Mouse (Mus musculus): Measurements from ENCODE around the gene Spata31d1a. TPM values are rescaled to one million over a fixed set of nuclear protein-coding genes. Genes with fewer than 3 reads are reported as not detected.

The Spata31d1a gene
- polyA plus RNA-seq, 1 experiment from 2014 or later: 0.30 TPM

DNA sequence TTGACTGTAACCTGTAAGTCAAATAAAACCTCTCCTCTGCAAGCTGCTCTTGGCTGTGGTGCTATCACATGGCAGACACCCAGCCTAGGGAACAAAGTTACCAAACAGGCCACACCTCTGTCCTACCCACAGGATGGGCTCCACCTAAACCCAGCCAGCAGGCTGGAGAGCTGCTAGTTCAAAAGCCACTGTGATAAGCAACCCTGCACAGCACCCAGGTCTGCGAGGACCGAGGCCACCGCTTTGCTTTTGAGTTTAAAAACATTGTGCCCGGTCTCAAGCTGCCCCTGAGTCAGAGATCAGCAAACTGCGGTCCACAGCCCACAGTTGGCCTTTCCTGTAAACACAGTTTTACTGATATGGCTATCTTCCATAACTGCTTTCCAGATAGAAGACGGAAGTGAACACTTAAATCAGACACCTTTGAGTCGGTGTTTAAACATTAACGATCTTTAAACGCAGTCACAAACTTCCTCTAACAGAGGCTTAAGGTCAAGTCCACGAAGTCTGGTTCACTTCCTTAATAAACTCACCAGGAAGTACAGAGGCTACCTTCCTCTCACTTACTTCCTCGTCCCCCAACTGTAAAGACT, 41.5 kb downstream of the Spata31d1a start:
- no peaks in the 10 kb centered on the region for H3K27me3 ChIP-seq (ENCODE audit: control insufficient read depth, insufficient read depth, low read depth, low read length)
- H3K36me3 ChIP-seq (ENCODE audit: control insufficient read depth, insufficient read depth, low read length): peaks cover 5% of the 10 kb centered on the region
- no peak for ATAC-seq
- no peaks in the 10 kb centered on the region for H3K9me3 ChIP-seq (replicated peaks; ENCODE audit: control insufficient read depth, low read length, poor library complexity, severe bottlenecking)
- H3K4me1 ChIP-seq (ENCODE audit: control insufficient read depth, insufficient read depth, low read length): peaks cover 9% of the 10 kb centered on the region
- no peak overlapping the region for H3K9ac ChIP-seq (ENCODE audit: low read depth, low read length)
- H3K4me2 ChIP-seq (ENCODE audit: low read length): no peak overlapping the region
- no peak overlapping the region for H3K27ac ChIP-seq (ENCODE audit: low read length)
- H3K4me3 ChIP-seq (ENCODE audit: low read depth, low read length): no peak overlapping the region
- WGBS: 85% methylated on average over 11 of the region's 11 CpGs

DNA sequence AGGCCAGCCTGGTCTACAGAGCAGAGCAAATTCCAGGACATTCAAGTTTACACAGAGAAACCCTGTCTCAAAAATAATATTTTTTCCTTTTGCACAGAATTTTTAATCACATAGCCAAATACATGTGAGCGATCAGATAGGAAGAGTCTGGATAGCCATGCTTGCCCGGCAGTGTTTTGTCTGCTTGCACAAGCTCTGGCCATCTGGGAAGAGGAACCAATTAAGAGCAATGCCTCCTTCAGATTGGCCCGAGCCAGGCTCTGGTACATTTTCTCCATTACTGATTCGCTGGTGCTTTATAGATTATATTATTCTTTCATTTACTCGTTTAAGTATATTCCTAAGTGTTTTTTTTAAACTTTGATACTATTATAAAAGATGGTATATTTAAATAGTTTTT, 42.4 kb downstream of the Spata31d1a start:
- H3K36me3 ChIP-seq (ENCODE audit: control insufficient read depth, insufficient read depth, low read length): peaks cover 8% of the 10 kb centered on the region
- no peak overlapping the region for H3K4me3 ChIP-seq (ENCODE audit: low read depth, low read length)
- no peak overlapping the region for H3K27ac ChIP-seq (ENCODE audit: low read length)
- 88% methylated on average over 5 of the region's 5 CpGs for WGBS
- H3K4me1 ChIP-seq (ENCODE audit: control insufficient read depth, insufficient read depth, low read length): peaks cover 4% of the 10 kb centered on the region; the same call in 1 of the 2 replicates
- no peak overlapping the region for H3K9ac ChIP-seq (ENCODE audit: low read depth, low read length)
- H3K27me3 ChIP-seq (ENCODE audit: control insufficient read depth, insufficient read depth, low read depth, low read length): no peaks in the 10 kb centered on the region
- H3K4me2 ChIP-seq (ENCODE audit: low read length): no peak overlapping the region
- H3K9me3 ChIP-seq (replicated peaks; ENCODE audit: control insufficient read depth, low read length, poor library complexity, severe bottlenecking): no peaks in the 10 kb centered on the region
- no peak for ATAC-seq

DNA sequence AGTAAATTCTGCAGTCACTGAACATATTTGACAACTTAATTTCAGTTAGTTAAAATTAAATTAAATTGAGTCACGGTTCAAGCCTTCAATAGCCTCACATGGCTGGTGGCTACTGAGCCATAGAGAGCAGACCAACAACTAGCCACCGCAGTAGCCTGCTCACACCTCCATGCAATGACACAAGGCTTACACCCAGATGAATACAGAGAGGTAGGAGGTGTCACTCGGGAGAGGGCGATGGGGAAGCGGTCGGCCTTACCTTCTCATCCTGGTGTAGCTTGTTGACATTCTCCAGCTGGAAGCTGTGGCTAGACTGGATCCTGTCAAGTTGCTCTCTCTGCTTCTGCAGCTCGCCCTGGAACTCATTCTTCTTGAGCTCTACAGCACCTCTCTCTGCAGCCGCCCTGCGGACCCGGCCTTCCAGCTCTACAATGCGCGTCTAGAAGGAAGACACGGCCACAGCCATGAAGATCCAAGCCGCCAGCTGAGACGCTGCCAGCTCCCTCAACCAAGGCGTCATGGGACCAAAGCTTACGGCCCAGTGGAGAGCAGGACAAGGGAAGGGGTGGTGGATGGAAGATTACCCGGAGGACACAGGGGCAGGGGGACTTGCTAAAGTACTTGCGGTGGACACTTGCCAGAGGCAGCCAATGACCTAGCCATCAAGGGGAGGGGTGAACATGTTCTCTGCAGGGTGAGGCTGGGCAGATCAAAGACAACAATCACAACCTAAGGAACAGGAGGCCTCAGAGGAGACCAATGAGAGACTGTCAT, 46.0 kb downstream of the Spata31d1a start:
- Histone ChIP-seq H3K4me3 (ENCODE audit: low read depth, low read length) (no peak overlapping the region), H3K9ac (ENCODE audit: low read depth, low read length) (no peak overlapping the region), H3K9me3 (replicated peaks; ENCODE audit: control insufficient read depth, low read length, poor library complexity, severe bottlenecking) (no peaks in the 10 kb centered on the region), H3K27ac (ENCODE audit: low read length) (no peak overlapping the region), H3K27me3 (ENCODE audit: control insufficient read depth, insufficient read depth, low read depth, low read length) (no peaks in the 10 kb centered on the region), H3K36me3 (ENCODE audit: control insufficient read depth, insufficient read depth, low read length) (peaks cover 11% of the 10 kb centered on the region), H3K4me2 (ENCODE audit: low read length) (no peak overlapping the region), H3K4me1 (ENCODE audit: control insufficient read depth, insufficient read depth, low read length) (no peaks in the 10 kb centered on the region)
- 91% methylated on average over 19 of the region's 19 CpGs for WGBS
- no peak for ATAC-seq

DNA sequence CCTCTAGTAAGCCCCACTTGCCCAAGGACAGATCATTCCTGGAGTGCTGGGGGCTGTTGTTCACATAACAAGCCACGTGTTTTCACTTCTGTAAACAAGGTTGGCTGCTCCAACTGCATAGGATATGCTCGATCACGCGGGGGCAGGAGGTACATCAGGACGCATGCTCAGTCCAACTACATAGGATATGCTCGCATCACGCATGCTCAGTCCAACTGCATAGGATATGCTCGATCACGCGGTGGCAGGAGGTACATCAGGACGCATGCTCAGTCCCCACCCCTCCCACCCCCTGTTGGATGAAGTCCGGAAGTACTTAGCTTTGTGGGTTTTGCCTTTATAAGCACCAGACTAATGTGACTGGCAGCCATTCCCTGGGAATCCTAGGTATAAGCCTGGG, 48.2 kb downstream of the Spata31d1a start:
- H3K9me3 ChIP-seq (replicated peaks; ENCODE audit: control insufficient read depth, low read length, poor library complexity, severe bottlenecking): no peaks in the 10 kb centered on the region
- H3K4me2 ChIP-seq (ENCODE audit: low read length): no peak overlapping the region
- H3K27me3 ChIP-seq (ENCODE audit: control insufficient read depth, insufficient read depth, low read depth, low read length): no peaks in the 10 kb centered on the region
- no peaks in the 10 kb centered on the region for H3K4me1 ChIP-seq (ENCODE audit: control insufficient read depth, insufficient read depth, low read length)
- ATAC-seq: no peak
- no peak overlapping the region for H3K4me3 ChIP-seq (ENCODE audit: low read depth, low read length)
- H3K9ac ChIP-seq (ENCODE audit: low read depth, low read length): no peak overlapping the region
- H3K36me3 ChIP-seq (ENCODE audit: control insufficient read depth, insufficient read depth, low read length): peaks cover 11% of the 10 kb centered on the region
- 96% methylated on average over 12 of the region's 12 CpGs for WGBS
- no peak overlapping the region for H3K27ac ChIP-seq (ENCODE audit: low read length)

DNA sequence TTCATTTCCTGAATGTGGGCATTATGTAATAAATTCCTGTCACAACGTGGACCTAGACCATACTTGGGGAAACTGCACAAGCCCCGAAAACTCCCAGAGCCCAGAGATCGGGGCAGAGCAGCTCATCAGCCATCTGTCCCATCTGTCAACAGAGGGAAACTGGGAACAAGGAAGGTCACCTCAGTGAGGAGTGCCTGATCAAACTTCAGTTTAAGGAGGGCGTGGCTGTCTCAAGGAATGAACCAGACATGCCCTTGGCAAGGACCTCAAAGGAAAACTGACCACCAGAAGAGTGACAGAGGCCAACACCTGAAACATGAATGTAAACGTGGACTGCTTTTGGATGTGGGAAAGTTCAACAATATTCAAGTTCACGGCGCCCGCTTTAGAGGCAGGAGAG, 48.7 kb downstream of the Spata31d1a start:
- no peaks in the 10 kb centered on the region for H3K27me3 ChIP-seq (ENCODE audit: control insufficient read depth, insufficient read depth, low read depth, low read length)
- no peak overlapping the region for H3K27ac ChIP-seq (ENCODE audit: low read length)
- H3K4me1 ChIP-seq (ENCODE audit: control insufficient read depth, insufficient read depth, low read length): no peaks in the 10 kb centered on the region; the same call in 1 of the 2 replicates
- ATAC-seq: no peak
- no peak overlapping the region for H3K9ac ChIP-seq (ENCODE audit: low read depth, low read length)
- no peak overlapping the region for H3K4me2 ChIP-seq (ENCODE audit: low read length)
- WGBS: 93% methylated on average over 8 of the region's 8 CpGs
- H3K36me3 ChIP-seq (ENCODE audit: control insufficient read depth, insufficient read depth, low read length): peaks cover 11% of the 10 kb centered on the region
- H3K9me3 ChIP-seq (replicated peaks; ENCODE audit: control insufficient read depth, low read length, poor library complexity, severe bottlenecking): no peaks in the 10 kb centered on the region
- no peak overlapping the region for H3K4me3 ChIP-seq (ENCODE audit: low read depth, low read length)

DNA sequence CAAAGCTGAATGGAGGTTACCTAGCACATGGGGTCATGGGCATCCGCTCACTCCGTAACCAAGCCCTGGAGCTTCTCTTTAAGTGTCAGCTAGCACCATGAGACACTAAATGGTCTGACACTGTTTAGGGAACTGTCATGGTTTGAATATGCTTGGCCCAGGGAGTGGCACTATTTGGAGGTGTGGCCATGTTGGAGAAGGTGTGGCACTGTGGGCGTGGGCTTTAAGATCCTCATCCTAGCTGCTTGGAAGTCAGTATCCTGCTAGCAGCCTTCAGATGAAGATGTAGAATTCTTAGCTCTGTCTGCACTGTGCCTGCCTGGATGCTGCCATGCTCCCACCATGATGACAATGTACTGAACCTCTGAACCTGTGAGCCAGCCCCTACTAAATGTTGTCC, 49.8 kb downstream of the Spata31d1a start:
- H3K4me3 ChIP-seq (ENCODE audit: low read depth, low read length): no peak overlapping the region
- no peaks in the 10 kb centered on the region for H3K27me3 ChIP-seq (ENCODE audit: control insufficient read depth, insufficient read depth, low read depth, low read length)
- H3K4me2 ChIP-seq (ENCODE audit: low read length): no peak overlapping the region
- ATAC-seq: no peak
- 96% methylated on average over 3 of the region's 3 CpGs for WGBS
- peaks cover 11% of the 10 kb centered on the region for H3K36me3 ChIP-seq (ENCODE audit: control insufficient read depth, insufficient read depth, low read length)
- no peaks in the 10 kb centered on the region; the same call in 1 of the 2 replicates for H3K4me1 ChIP-seq (ENCODE audit: control insufficient read depth, insufficient read depth, low read length)
- H3K27ac ChIP-seq (ENCODE audit: low read length): no peak overlapping the region
- H3K9ac ChIP-seq (ENCODE audit: low read depth, low read length): no peak overlapping the region
- H3K9me3 ChIP-seq (replicated peaks; ENCODE audit: control insufficient read depth, low read length, poor library complexity, severe bottlenecking): no peaks in the 10 kb centered on the region

DNA sequence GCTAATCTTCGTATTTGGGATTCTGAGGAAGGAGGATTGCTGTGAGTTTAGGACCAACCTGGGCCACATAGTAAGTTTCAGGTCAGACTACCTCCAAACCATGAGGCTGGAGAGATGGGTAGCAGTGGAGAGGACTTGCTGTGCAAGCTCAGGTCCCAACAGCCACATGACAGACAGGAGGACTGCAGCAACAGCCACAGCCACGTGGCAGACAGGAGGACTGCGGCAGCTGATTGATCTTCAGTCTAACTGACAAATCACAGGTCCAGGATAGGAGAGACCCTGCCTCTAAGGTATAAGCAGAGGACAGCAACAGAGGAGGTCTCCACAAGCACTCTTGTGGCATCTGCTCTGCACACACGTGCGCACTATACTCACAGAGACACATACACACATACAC, 52.3 kb downstream of the Spata31d1a start:
- WGBS: 78% methylated on average over 5 of the region's 5 CpGs
- H3K27ac ChIP-seq (ENCODE audit: low read length): no peak overlapping the region

DNA sequence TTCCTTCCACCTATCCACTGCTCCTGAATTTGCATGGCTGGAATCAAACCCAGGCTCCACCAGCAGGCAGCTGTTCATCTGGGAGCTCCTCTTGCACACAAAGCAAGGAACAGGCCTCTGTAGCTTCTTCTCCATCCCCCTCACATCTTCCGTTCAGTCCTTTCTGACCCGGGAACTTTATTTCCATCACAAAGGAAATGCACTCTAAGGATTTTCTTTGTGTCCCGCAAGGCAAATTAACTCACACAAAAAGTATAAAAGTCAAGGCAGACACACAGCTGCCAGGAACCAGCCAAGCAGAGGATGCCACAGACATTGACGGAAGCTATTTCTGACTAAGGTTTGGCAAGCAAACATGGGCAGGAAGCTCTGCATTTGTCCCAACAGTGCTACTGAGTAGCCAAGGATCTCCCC, 53.1 kb downstream of the Spata31d1a start:
- H3K4me2 ChIP-seq (ENCODE audit: low read length): no peak overlapping the region
- H3K9me3 ChIP-seq (replicated peaks; ENCODE audit: control insufficient read depth, low read length, poor library complexity, severe bottlenecking): no peaks in the 10 kb centered on the region
- peaks cover 11% of the 10 kb centered on the region; the same call in 1 of the 2 replicates for H3K4me1 ChIP-seq (ENCODE audit: control insufficient read depth, insufficient read depth, low read length)
- H3K9ac ChIP-seq (ENCODE audit: low read depth, low read length): no peak overlapping the region
- no peaks in the 10 kb centered on the region for H3K36me3 ChIP-seq (ENCODE audit: control insufficient read depth, insufficient read depth, low read length)
- no peak overlapping the region for H3K4me3 ChIP-seq (ENCODE audit: low read depth, low read length)
- ATAC-seq: 0 out of 2 replicates have a peak, but pooled peaks have one; percentile 33
- peak overlapping the region; percentile 57; the same call in 1 of the 2 replicates for H3K27ac ChIP-seq (ENCODE audit: low read length)
- H3K27me3 ChIP-seq (ENCODE audit: control insufficient read depth, insufficient read depth, low read depth, low read length): no peaks in the 10 kb centered on the region
- 8% methylated on average over 4 of the region's 4 CpGs for WGBS

More for the DNA sequence above, 52.3 kb downstream of the Spata31d1a start:
- H3K9ac ChIP-seq (ENCODE audit: low read depth, low read length): no peak overlapping the region
- peaks cover 2% of the 10 kb centered on the region; the same call in 1 of the 2 replicates for H3K36me3 ChIP-seq (ENCODE audit: control insufficient read depth, insufficient read depth, low read length)
- no peak overlapping the region for H3K4me2 ChIP-seq (ENCODE audit: low read length)
- H3K4me3 ChIP-seq (ENCODE audit: low read depth, low read length): no peak overlapping the region
- H3K27me3 ChIP-seq (ENCODE audit: control insufficient read depth, insufficient read depth, low read depth, low read length): no peaks in the 10 kb centered on the region
- no peaks in the 10 kb centered on the region for H3K9me3 ChIP-seq (replicated peaks; ENCODE audit: control insufficient read depth, low read length, poor library complexity, severe bottlenecking)
- peaks cover 8% of the 10 kb centered on the region; the same call in 1 of the 2 replicates for H3K4me1 ChIP-seq (ENCODE audit: control insufficient read depth, insufficient read depth, low read length)
- no peak for ATAC-seq

DNA sequence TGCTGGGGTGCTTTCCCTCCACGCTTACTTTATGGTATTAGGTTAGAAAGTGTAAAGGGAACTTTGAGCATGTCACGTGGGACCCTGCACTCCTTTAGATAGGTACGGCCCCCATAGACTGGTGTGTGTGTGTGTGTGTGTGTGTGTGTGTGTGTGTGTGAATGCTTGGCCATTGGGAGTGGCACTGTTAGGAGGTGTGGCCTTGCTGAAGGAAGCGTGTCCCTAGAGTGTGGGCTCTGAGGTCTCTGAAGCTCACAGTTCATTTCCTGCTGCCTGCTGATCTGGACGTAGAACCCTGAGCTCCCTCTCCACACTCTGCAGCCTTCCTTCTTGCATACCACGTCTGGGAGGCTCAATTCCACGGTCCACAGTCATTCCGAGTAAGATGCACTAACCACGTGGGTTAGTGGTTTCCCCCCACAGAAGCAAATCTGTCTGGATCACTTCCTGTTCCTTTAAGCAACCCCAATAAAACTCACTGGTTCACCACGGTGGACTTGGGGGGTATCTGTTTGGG, 53.8 kb downstream of the Spata31d1a start:
- H3K9me3 ChIP-seq (replicated peaks; ENCODE audit: control insufficient read depth, low read length, poor library complexity, severe bottlenecking): no peaks in the 10 kb centered on the region
- no peak overlapping the region for H3K4me3 ChIP-seq (ENCODE audit: low read depth, low read length)
- H3K4me1 ChIP-seq (ENCODE audit: control insufficient read depth, insufficient read depth, low read length): peaks cover 11% of the 10 kb centered on the region; the same call in 1 of the 2 replicates
- peak overlapping the region; percentile 8; the same call in 1 of the 2 replicates for H3K27ac ChIP-seq (ENCODE audit: low read length)
- no peak overlapping the region for H3K9ac ChIP-seq (ENCODE audit: low read depth, low read length)
- no peaks in the 10 kb centered on the region for H3K36me3 ChIP-seq (ENCODE audit: control insufficient read depth, insufficient read depth, low read length)
- WGBS: 45% methylated on average over 10 of the region's 10 CpGs
- no peak for ATAC-seq
- H3K27me3 ChIP-seq (ENCODE audit: control insufficient read depth, insufficient read depth, low read depth, low read length): no peaks in the 10 kb centered on the region
- H3K4me2 ChIP-seq (ENCODE audit: low read length): no peak overlapping the region

All from midbrain, embryonic 16.5 days (tissue).